Mouse (Mus musculus): ENCODE data around the gene Slc5a11. TPM values are rescaled to one million over a fixed set of nuclear protein-coding genes. Genes with fewer than 3 reads are reported as not detected.

Slc5a11 gene
- polyA plus RNA-seq, 1 experiment: not detected

GRCm38 (mm10) chr7:123238621-123239020 lies 24.0 kb downstream of the Slc5a11 start:
- TF ChIP-seq GATA1 (IDR thresholded peaks at IDR 0.05; ENCODE audit: low read length): no peak

GRCm38 (mm10) chr7:123240064-123240463 lies 25.5 kb downstream of the Slc5a11 start:
- TF ChIP-seq GATA1 (IDR thresholded peaks at IDR 0.05; ENCODE audit: low read length): no peak

GRCm38 (mm10) chr7:123242241-123242640 lies 27.7 kb downstream of the Slc5a11 start:
- TF ChIP-seq GATA1 (IDR thresholded peaks at IDR 0.05; ENCODE audit: low read length): no peak

GRCm38 (mm10) chr7:123244833-123245232 lies 30.3 kb downstream of the Slc5a11 start:
- TF ChIP-seq GATA1 (IDR thresholded peaks at IDR 0.05; ENCODE audit: low read length): no peak

GRCm38 (mm10) chr7:123246504-123247084 lies 32.0 kb downstream of the Slc5a11 start:
- TF ChIP-seq GATA1 (IDR thresholded peaks at IDR 0.05; ENCODE audit: low read length): no peak

- TF ChIP-seq GATA1 (IDR thresholded peaks at IDR 0.05; ENCODE audit: low read length): no peak
Observed at GRCm38 (mm10) chr7:123248166-123248565, 33.6 kb downstream of the Slc5a11 start.

- TF ChIP-seq GATA1 (IDR thresholded peaks at IDR 0.05; ENCODE audit: low read length): no peak
Observed at GRCm38 (mm10) chr7:123251343-123251742, 36.8 kb downstream of the Slc5a11 start.

- no peak for TF ChIP-seq GATA1 (IDR thresholded peaks at IDR 0.05; ENCODE audit: low read length)
Observed at GRCm38 (mm10) chr7:123253396-123253795, 38.8 kb downstream of the Slc5a11 start.

GRCm38 (mm10) chr7:123254196-123254970 lies 39.8 kb downstream of the Slc5a11 start:
- TF ChIP-seq GATA1 (IDR thresholded peaks at IDR 0.05; ENCODE audit: low read length): no peak

- no peak for TF ChIP-seq GATA1 (IDR thresholded peaks at IDR 0.05; ENCODE audit: low read length)
Observed at GRCm38 (mm10) chr7:123258103-123258502, 43.5 kb downstream of the Slc5a11 start.

GRCm38 (mm10) chr7:123273056-123273455 lies 58.5 kb downstream of the Slc5a11 start:
- TF ChIP-seq GATA1 (IDR thresholded peaks at IDR 0.05; ENCODE audit: low read length): no peak

- TF ChIP-seq GATA1 (IDR thresholded peaks at IDR 0.05; ENCODE audit: low read length): no peak
Observed at GRCm38 (mm10) chr7:123276568-123276967, 62.0 kb downstream of the Slc5a11 start.

- TF ChIP-seq GATA1 (IDR thresholded peaks at IDR 0.05; ENCODE audit: low read length): no peak
Observed at GRCm38 (mm10) chr7:123279797-123280196, 65.2 kb downstream of the Slc5a11 start.

- TF ChIP-seq GATA1 (IDR thresholded peaks at IDR 0.05; ENCODE audit: low read length): no peak
Observed at GRCm38 (mm10) chr7:123283826-123284225, 69.2 kb downstream of the Slc5a11 start.

GRCm38 (mm10) chr7:123285896-123286295 lies 71.3 kb downstream of the Slc5a11 start:
- TF ChIP-seq GATA1 (IDR thresholded peaks at IDR 0.05; ENCODE audit: low read length): no peak

- no peak for TF ChIP-seq GATA1 (IDR thresholded peaks at IDR 0.05; ENCODE audit: low read length)
Observed at GRCm38 (mm10) chr7:123287903-123288302, 73.3 kb downstream of the Slc5a11 start.

- no peak for TF ChIP-seq GATA1 (IDR thresholded peaks at IDR 0.05; ENCODE audit: low read length)
Observed at GRCm38 (mm10) chr7:123289176-123289575, 74.6 kb downstream of the Slc5a11 start.
